Mouse (Mus musculus) hindbrain, embryonic 14.5 days (tissue): Measurements from ENCODE around the gene Drd1. TPM values are rescaled to one million over a fixed set of nuclear protein-coding genes. Genes with fewer than 3 reads are reported as not detected.

Source experiments
- ATAC-seq: fragments of 200-750 bp; cut with Nextera tagmentation; 2 replicates; pipeline ENCODE4 v1.8.0; 2017; ENCODE audit warnings: moderate number of reproducible peaks, mild to moderate bottlenecking, moderate TSS enrichment, moderate library complexity; ENCODE audit not compliant: low FRiP score
- DNase-seq: peaks from one replicate; pipeline ENCODE4 v3.0.0-alpha.2; 2015; ENCODE audit warnings: low spot score
- H3K27ac ChIP-seq: fragments of 300-500 bp; sonication (generic); 2 replicates; pipeline ENCODE4 v1.5.1; 2014; ENCODE audit warnings: mild to moderate bottlenecking, moderate library complexity
- H3K27me3 ChIP-seq: fragments of 300-500 bp; sonication (generic); 2 replicates; pipeline ENCODE4 v1.6.1; 2014; ENCODE audit warnings: mild to moderate bottlenecking, low read length, mixed read lengths; ENCODE audit not compliant: control insufficient read depth, insufficient read depth
- H3K36me3 ChIP-seq: fragments of 300-500 bp; sonication (generic); replicated peaks from 2 replicates; pipeline ENCODE4 v1.6.1; 2014; ENCODE audit not compliant: control insufficient read depth, insufficient read depth
- H3K4me1 ChIP-seq: fragments of 300-500 bp; sonication (generic); replicated peaks from 2 replicates; pipeline ENCODE4 v1.6.1; 2014; ENCODE audit warnings: antibody characterized with exemption, low read length, mixed read lengths; ENCODE audit not compliant: control insufficient read depth, insufficient read depth
- H3K4me2 ChIP-seq: fragments of 300-500 bp; sonication (generic); replicated peaks from 2 replicates; pipeline ENCODE4 v1.6.1; 2014; ENCODE audit warnings: mild to moderate bottlenecking, moderate library complexity
- H3K4me3 ChIP-seq: fragments of 300-500 bp; sonication (generic); replicated peaks from 2 replicates; pipeline ENCODE4 v1.5.1; 2014; ENCODE audit warnings: mild to moderate bottlenecking, low read length
- H3K9ac ChIP-seq: fragments of 300-500 bp; sonication (generic); 2 replicates; pipeline ENCODE4 v1.6.1; 2014
- H3K9me3 ChIP-seq: fragments of 300-500 bp; sonication (generic); 2 replicates; pipeline ENCODE4 v1.6.1; 2016; ENCODE audit warnings: low read length; ENCODE audit not compliant: control insufficient read depth
- WGBS: fragments of 180-500 bp; shearing (Covaris S2); extraction: QIAGEN DNeasy Blood & Tissue Kit; methylation state at CpG from one replicate; pipeline ENCODE4 v1.1.7; 2014; 5-methylcytosine and 5-hydroxymethylcytosine counted together
- polyA plus RNA-seq: library from polyadenylated mRNA; unstranded; fragments of >200 nt; fragmentation: Nextera tagmentation; extraction: Ambion mirVana; gene quantifications from 2 replicates; pipeline ENCODE4 v1.2.1, GENCODE M21; 2014

Drd1 gene
- polyA plus RNA-seq, 1 experiment from 2014 or later: 1.3 TPM

DNA sequence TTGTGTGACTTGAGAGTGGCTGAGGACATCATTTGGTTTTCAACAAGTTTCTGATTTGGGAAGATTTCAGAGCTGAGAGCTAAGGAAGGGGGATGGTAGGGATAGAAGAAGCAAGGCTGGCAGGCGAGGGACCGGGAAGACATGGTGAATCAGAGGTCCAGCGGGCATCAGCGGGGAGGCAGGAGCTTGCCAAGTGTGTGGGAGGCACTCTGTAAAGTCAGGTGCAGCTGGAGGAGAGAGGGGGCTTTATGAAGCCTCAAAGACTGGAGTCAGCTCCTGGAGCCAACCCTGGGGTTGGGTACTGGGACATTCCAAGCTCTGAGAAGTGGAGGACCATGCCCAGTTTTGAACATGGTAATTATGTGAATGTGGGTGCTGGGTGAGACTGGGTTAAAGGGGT lies 38.8 kb upstream of the Drd1 start:
- Histone ChIP-seq H3K27me3 (no peaks in the 10 kb centered on the region), H3K27ac (no peak overlapping the region), H3K4me1 (no peaks in the 10 kb centered on the region), H3K9ac (no peak overlapping the region), H3K9me3 (no peaks in the 10 kb centered on the region), H3K4me2 (no peak overlapping the region), H3K36me3 (peaks cover 81% of the 10 kb centered on the region), H3K4me3 (no peak overlapping the region)
- no peak for ATAC-seq
- WGBS: 96% methylated on average over 4 of the region's 4 CpGs
- no peak for DNase-seq

DNA sequence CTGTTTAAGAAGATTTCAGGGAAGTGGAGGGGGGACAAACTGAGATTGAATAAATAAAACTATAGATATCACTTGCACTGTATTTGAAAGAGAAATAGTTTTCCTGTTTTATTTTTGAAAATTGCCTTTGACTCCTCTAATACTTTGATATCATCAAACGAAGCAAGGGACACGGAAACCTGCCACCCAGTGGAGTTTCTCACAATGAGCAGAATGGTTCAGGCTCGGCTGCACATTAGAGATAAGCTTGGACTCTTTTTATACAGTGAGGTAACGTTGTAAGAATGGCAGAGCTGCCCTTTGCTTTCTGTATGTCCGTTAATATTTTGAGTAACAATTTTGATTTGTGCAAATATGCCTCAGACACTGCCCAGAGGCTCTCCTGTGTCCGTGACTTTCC lies 36.2 kb upstream of the Drd1 start:
- H3K4me1 ChIP-seq: no peaks in the 10 kb centered on the region
- H3K9me3 ChIP-seq: no peaks in the 10 kb centered on the region
- H3K4me2 ChIP-seq: no peak overlapping the region
- peaks cover 88% of the 10 kb centered on the region for H3K36me3 ChIP-seq
- no peaks in the 10 kb centered on the region for H3K27me3 ChIP-seq
- no peak for ATAC-seq
- 90% methylated on average over 6 of the region's 6 CpGs for WGBS
- H3K9ac ChIP-seq: no peak overlapping the region
- no peak for DNase-seq
- H3K4me3 ChIP-seq: no peak overlapping the region
- no peak overlapping the region for H3K27ac ChIP-seq

DNA sequence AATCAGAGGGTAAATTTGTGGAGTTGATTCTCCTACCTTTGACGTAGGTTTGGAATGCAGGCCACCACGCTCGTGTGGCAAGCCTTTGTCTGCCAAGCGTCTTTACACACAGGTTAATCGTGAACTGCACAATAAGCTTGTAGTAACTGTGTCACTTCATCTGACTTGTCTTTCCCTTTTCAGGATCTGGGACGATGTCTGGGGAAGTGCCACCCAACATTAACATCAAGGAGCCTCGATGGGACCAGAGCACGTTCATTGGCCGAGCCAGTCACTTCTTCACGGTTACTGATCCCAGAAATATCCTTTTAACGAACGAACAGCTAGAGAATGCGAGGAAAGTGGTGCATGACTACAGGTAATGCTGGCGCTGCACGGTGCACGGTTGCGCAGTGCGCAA lies 29.8 kb upstream of the Drd1 start:
- Histone ChIP-seq H3K4me3 (no peak overlapping the region), H3K36me3 (peaks cover 46% of the 10 kb centered on the region), H3K27ac (no peak overlapping the region), H3K4me2 (no peak overlapping the region), H3K4me1 (0 out of 2 replicates have a peak, but pooled peaks cover 5% of the 10 kb centered on the region), H3K9me3 (no peaks in the 10 kb centered on the region), H3K27me3 (no peaks in the 10 kb centered on the region), H3K9ac (no peak overlapping the region)
- ATAC-seq (no peak), DNase-seq (no peak)
- 93% methylated on average over 18 of the region's 18 CpGs for WGBS

DNA sequence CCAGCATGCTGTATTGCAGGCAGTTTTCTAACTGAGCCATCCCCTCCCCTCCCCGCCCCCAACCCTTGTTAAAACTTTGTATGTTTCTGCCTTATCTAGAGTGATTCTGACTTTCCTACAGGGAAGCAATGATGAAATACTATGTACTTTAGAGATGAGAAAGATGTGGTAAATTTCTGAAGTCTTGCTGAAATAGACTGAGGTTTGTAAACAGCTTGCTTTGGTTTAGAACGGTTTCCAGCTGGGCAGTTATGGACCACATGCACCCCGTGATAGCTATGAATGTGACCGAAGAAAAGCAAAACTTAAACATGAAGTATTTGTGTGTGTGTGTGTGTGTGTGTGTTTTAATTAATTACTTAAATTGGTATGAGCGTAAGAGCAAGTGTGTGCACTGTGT lies 29.3 kb upstream of the Drd1 start:
- DNase-seq: no peak
- no peak for ATAC-seq
- H3K4me3 ChIP-seq: no peak overlapping the region
- H3K4me2 ChIP-seq: no peak overlapping the region
- H3K36me3 ChIP-seq: peaks cover 42% of the 10 kb centered on the region
- H3K4me1 ChIP-seq: 0 out of 2 replicates have a peak, but pooled peaks cover 5% of the 10 kb centered on the region
- H3K27me3 ChIP-seq: no peaks in the 10 kb centered on the region
- WGBS: 89% methylated on average over 5 of the region's 5 CpGs
- H3K9ac ChIP-seq: no peak overlapping the region
- H3K27ac ChIP-seq: no peak overlapping the region
- no peaks in the 10 kb centered on the region for H3K9me3 ChIP-seq

DNA sequence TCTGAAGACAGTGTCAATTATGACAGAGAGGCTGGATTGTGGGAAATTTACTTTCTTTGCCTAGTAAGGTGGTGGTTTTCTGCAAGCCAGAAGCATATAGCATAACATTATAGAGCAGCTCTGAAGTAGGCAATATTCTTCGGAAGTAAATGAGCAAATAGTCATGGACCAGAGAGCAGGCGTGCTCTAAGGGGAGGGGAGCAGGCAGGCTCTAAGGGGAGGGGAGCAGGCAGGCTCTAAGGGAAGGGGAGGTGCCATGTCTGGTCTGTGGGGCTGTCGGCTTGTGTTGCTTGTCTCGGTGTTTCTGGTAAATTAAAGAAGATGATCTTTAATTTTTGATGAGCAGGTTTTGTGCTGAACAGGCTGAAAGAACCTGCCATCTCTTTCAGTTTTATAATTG lies 28.7 kb upstream of the Drd1 start:
- DNase-seq (no peak), ATAC-seq (no peak)
- 40% methylated on average over 4 of the region's 4 CpGs for WGBS

DNA sequence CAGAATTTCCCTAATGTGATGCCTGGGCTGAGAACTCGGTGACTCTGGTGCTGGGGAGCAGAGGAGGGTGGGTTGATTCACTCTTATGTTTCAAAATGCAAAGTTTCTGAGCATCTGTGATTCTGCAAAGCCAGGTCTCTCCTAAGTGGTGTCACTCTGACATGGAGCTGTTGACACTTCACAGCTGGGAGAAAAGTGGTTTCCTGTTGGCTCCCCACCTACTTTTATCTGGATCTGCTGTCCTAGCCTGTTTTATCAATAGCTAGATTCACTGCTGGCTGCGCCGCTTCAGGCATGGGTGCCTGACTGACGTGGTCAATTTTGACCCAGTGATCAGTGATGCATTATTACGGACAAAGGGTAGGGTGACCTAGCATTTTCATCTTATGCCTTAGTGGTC lies 27.4 kb upstream of the Drd1 start:
- H3K9ac ChIP-seq: no peak overlapping the region
- 72% methylated on average over 5 of the region's 5 CpGs for WGBS
- no peaks in the 10 kb centered on the region for H3K27me3 ChIP-seq
- H3K27ac ChIP-seq: no peak overlapping the region
- H3K4me3 ChIP-seq: no peak overlapping the region
- 0 out of 2 replicates have a peak, but pooled peaks cover 5% of the 10 kb centered on the region for H3K4me1 ChIP-seq
- peaks cover 23% of the 10 kb centered on the region for H3K36me3 ChIP-seq
- no peak overlapping the region for H3K4me2 ChIP-seq
- ATAC-seq (no peak), DNase-seq (no peak)
- H3K9me3 ChIP-seq: no peaks in the 10 kb centered on the region

More for the DNA sequence above, 28.7 kb upstream of the Drd1 start:
- no peak overlapping the region for H3K4me3 ChIP-seq
- no peak overlapping the region for H3K9ac ChIP-seq
- no peaks in the 10 kb centered on the region for H3K27me3 ChIP-seq
- no peak overlapping the region for H3K4me2 ChIP-seq
- no peaks in the 10 kb centered on the region for H3K9me3 ChIP-seq
- peaks cover 35% of the 10 kb centered on the region for H3K36me3 ChIP-seq
- H3K4me1 ChIP-seq: 0 out of 2 replicates have a peak, but pooled peaks cover 5% of the 10 kb centered on the region
- H3K27ac ChIP-seq: no peak overlapping the region

DNA sequence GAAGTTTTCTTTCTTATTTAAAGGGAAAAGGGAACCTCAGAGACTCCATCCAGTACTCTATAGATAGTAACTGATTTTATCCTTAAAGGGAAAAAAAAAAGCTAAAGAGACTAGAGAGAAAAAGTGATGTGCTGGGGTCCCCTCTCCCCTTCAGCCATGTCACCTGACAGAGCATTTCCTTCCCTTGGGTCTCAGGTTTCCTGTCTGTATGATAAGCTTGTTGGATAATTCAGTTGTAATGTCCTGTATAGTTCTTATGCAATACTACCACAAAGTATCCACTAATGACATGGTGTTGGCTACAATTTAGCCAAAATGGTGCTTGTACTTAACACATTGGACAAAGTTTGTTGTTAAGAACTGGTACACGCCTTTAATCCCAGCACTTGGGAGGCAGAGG lies 25.3 kb upstream of the Drd1 start:
- DNase-seq: no peak
- Histone ChIP-seq H3K9ac (no peak overlapping the region), H3K27me3 (no peaks in the 10 kb centered on the region), H3K36me3 (peaks cover 1% of the 10 kb centered on the region; the same call in 1 of the 2 replicates), H3K27ac (no peak overlapping the region), H3K4me3 (no peak overlapping the region), H3K4me2 (no peak overlapping the region), H3K4me1 (0 out of 2 replicates have a peak, but pooled peaks cover 5% of the 10 kb centered on the region), H3K9me3 (no peaks in the 10 kb centered on the region)
- ATAC-seq: no peak
- WGBS: 96% methylated on average over 1 of the region's 1 CpGs

DNA sequence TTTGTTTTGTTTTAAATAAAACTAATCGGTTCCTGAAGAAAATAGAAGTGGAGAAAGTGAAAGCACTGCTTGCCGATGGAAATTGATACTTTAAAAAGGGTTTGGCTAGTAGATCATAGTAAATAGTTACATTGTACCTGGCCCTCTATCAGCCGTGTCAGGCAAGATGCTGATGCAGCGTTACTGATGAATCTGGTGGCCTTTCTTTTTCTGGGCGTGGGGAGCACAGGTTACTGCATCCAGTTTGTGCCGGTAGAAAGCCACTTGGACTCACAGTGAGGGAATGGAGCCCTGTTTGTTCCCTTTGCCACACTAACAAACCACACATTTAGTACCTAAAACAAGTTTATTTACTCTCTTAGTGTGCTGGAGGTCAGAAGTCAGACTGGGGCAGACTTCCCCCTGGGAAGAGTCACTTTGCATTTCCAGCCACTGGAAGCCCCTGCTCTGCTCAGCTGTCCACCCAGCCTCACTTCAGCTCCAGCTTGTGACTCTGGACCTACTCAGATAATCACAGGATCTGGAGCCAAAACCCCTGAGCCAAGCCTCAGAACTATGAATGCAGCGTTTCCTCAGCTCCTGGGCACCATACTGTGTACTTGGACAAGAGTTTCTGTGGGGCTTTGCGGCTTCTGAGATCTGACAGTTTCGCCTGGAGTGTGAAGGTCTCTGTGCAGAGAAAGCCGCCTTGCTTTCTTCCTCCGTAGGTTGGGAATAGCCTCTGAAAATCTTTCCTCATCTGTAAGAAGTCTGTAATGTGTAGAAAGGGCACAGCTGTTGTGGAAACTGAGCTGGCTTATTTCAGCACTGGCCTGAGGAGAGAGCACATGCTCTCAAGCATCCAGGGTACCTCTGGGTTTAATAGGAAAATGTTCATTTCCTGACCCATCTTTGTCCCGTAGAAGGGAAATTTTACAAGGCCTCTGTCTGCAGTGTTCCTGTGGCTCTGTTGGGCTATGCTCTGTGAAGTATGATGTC lies 24.6 kb upstream of the Drd1 start:
- H3K27me3 ChIP-seq: no peaks in the 10 kb centered on the region
- no peak overlapping the region for H3K4me3 ChIP-seq
- H3K9me3 ChIP-seq: no peaks in the 10 kb centered on the region
- no peaks in the 10 kb centered on the region for H3K36me3 ChIP-seq
- H3K27ac ChIP-seq: no peak overlapping the region
- 0 out of 2 replicates have a peak, but pooled peaks cover 5% of the 10 kb centered on the region for H3K4me1 ChIP-seq
- 75% methylated on average over 12 of the region's 12 CpGs for WGBS
- H3K4me2 ChIP-seq: no peak overlapping the region
- no peak overlapping the region for H3K9ac ChIP-seq
- DNase-seq (no peak), ATAC-seq (no peak)

- Histone ChIP-seq H3K4me1 (peaks cover 13% of the 10 kb centered on the region), H3K4me2 (no peak overlapping the region), H3K9me3 (no peaks in the 10 kb centered on the region), H3K9ac (no peak overlapping the region), H3K4me3 (no peak overlapping the region), H3K36me3 (no peaks in the 10 kb centered on the region), H3K27me3 (no peaks in the 10 kb centered on the region), H3K27ac (no peak overlapping the region)
- WGBS: 83% methylated on average over 11 of the region's 11 CpGs
- DNase-seq (no peak), ATAC-seq (no peak)
Measured at GRCm38 (mm10) chr13:54077470-54078174, 22.1 kb upstream of the Drd1 start.
